Mouse (Mus musculus): ENCODE data around the gene Mrpl32. TPM values are rescaled to one million over a fixed set of nuclear protein-coding genes. Genes with fewer than 3 reads are reported as not detected.

Mrpl32 gene
- polyA plus RNA-seq, 1 experiment from 2014 or later, result 118 TPM

Other genes with a start within 250 kb of the Mrpl32 start
- 0.34 and 0.65 TPM in 2 replicates for gene Hecw1, start 89.9 kb downstream of the Mrpl32 start, polyA plus RNA-seq (2015; fragmentation: Nextera tagmentation; extraction: Ambion mirVana)
- 205 TPM in 2 replicates for gene Psma2, start 75 bp upstream of the Mrpl32 start, polyA plus RNA-seq (2015; fragmentation: Nextera tagmentation; extraction: Ambion mirVana)
- gene AW209491, start 17.0 kb upstream of the Mrpl32 start, polyA plus RNA-seq (2015; fragmentation: Nextera tagmentation; extraction: Ambion mirVana), result 32.3 and 32.5 TPM in 2 replicates